Mouse (Mus musculus): ENCODE data around the gene Adgrf3. TPM values are rescaled to one million over a fixed set of nuclear protein-coding genes. Genes with fewer than 3 reads are reported as not detected.

Gene Adgrf3
- total and polyA plus RNA-seq, 3 experiments, result 1.0 to 2.3 (median 2.2) TPM

- TF ChIP-seq TBP (conservative IDR thresholded peaks at IDR 0.05; ENCODE audit: low read depth, low read length) (peak; percentile 80), CHD1 (IDR thresholded peaks at IDR 0.05; ENCODE audit: low read depth, low read length) (no peak), RCOR1 (conservative IDR thresholded peaks at IDR 0.05; ENCODE audit: low read depth, low read length) (no peak), ELF1 (IDR thresholded peaks at IDR 0.05; ENCODE audit: low read depth, low read length) (peak; percentile 72), USF1 (IDR thresholded peaks at IDR 0.05; ENCODE audit: low read depth, low read length) (no peak), HCFC1 (IDR thresholded peaks at IDR 0.05; ENCODE audit: low read depth, low read length) (peak; percentile 79)
These were observed 26.9 kb upstream of the Adgrf3 start, which contains the start of gene Selenoi (continued) for GRCm38 (mm10) chr5:30232271-30232971.

- H3K4me2 ChIP-seq (ENCODE audit: insufficient read depth, low read depth, poor library complexity, severe bottlenecking), result peak overlapping the region; percentile 73
- H3K4me1 ChIP-seq (ENCODE audit: control insufficient read depth in 1 of 2, insufficient read depth in 2 of 2), result peaks cover 7 to 31% of the 10 kb centered on the region in 2 experiments; a peak in 3 of 4 replicates
- dilution Hi-C loops (cut with MboI; ENCODE audit: extremely low pct_ligation_motif_present, extremely low pct_unique_long_range_greater_than_20kb, low sequenced_read_pairs) (no loop called here), in situ Hi-C loops (cut with MboI; ENCODE audit: low pct_ligation_motif_present, low pct_unique_long_range_greater_than_20kb, low sequenced_read_pairs) (no loop called here)
- H3K9ac ChIP-seq (ENCODE audit: insufficient read depth, low read depth), result peak overlapping the region; percentile 76
- peak overlapping the region; percentile 73 to 85 (median 77) for H3K4me3 ChIP-seq (replicated peaks in 1 of 3; ENCODE audit: low read depth in 2 of 3, low read length in 2 of 3, poor library complexity in 1 of 3)
- DNase-seq (ENCODE audit: extremely low read depth), result no peak
- H3K79me2 ChIP-seq (replicated peaks; ENCODE audit: control insufficient read depth, extremely low read depth, insufficient read depth, poor library complexity, severe bottlenecking), result peaks cover 39% of the 10 kb centered on the region
- peaks cover 4% of the 10 kb centered on the region for H3K9me3 ChIP-seq (replicated peaks; ENCODE audit: low read length)
- peaks cover 0 to 10% of the 10 kb centered on the region in 2 experiments for H3K36me3 ChIP-seq (replicated peaks in 1 of 2; ENCODE audit: control insufficient read depth in 1 of 2, insufficient read depth in 1 of 2, low read length in 1 of 2)
- H3K27me3 ChIP-seq (replicated peaks), result no peaks in the 10 kb centered on the region
- no peak overlapping the region for H3K27ac ChIP-seq (ENCODE audit: insufficient read depth, low read depth)
- TF ChIP-seq ETS1 (conservative IDR thresholded peaks at IDR 0.05; ENCODE audit: low read depth, low read length) (no peak), JUND (conservative IDR thresholded peaks at IDR 0.05; ENCODE audit: low read depth, low read length) (no peak), KAT2A (IDR thresholded peaks at IDR 0.05; ENCODE audit: insufficient replicate concordance, low read length) (no peak), PAX5 (IDR thresholded peaks at IDR 0.05; ENCODE audit: low read length) (no peak), TBP (conservative IDR thresholded peaks at IDR 0.05; ENCODE audit: low read depth, low read length) (no peak), MXI1 (IDR thresholded peaks at IDR 0.05; ENCODE audit: low read depth, low read length) (no peak), GABPA (IDR thresholded peaks at IDR 0.05; ENCODE audit: insufficient replicate concordance, low read depth, low read length) (no peak), MAX (IDR thresholded peaks at IDR 0.05; ENCODE audit: low read length) (no peak), JUN (IDR thresholded peaks at IDR 0.05; ENCODE audit: insufficient read depth, low read depth, low read length) (no peak), ZKSCAN1 (IDR thresholded peaks at IDR 0.05; ENCODE audit: borderline replicate concordance, low read depth, low read length) (no peak)
These were observed 26.4 kb upstream of the Adgrf3 start for GRCm38 (mm10) chr5:30231891-30232270.

GRCm38 (mm10) chr5:30230901-30231300 lies 25.4 kb upstream of the Adgrf3 start:
- H3K9ac ChIP-seq (ENCODE audit: insufficient read depth, low read depth), result no peak overlapping the region
- no peak overlapping the region for H3K4me2 ChIP-seq (ENCODE audit: insufficient read depth, low read depth, poor library complexity, severe bottlenecking)
- peaks cover 4% of the 10 kb centered on the region for H3K9me3 ChIP-seq (replicated peaks; ENCODE audit: low read length)
- H3K27ac ChIP-seq (ENCODE audit: insufficient read depth, low read depth), result no peak overlapping the region
- TF ChIP-seq MYC (IDR thresholded peaks at IDR 0.05; ENCODE audit: low read depth, low read length) (no peak), SMC3 (IDR thresholded peaks at IDR 0.05; ENCODE audit: low read depth, low read length) (peak; percentile 58), RAD21 (IDR thresholded peaks at IDR 0.05; ENCODE audit: low read depth, low read length) (peak; percentile 49), CTCF (conservative IDR thresholded peaks at IDR 0.05 in 1 of 2, IDR thresholded peaks at IDR 0.05 in 1 of 2; ENCODE audit: low read depth in 2 of 2, low read length in 2 of 2) (peak; percentile 23 to 72; a peak in 2 of 4 replicates)
- no peaks in the 10 kb centered on the region for H3K27me3 ChIP-seq (replicated peaks)
- in situ Hi-C loops (cut with MboI; ENCODE audit: low pct_ligation_motif_present, low pct_unique_long_range_greater_than_20kb, low sequenced_read_pairs), result no loop called here
- DNase-seq (ENCODE audit: extremely low read depth), result peak; percentile 61
- H3K36me3 ChIP-seq (replicated peaks in 1 of 2; ENCODE audit: control insufficient read depth in 1 of 2, insufficient read depth in 1 of 2, low read length in 1 of 2), result peaks cover 0 to 9% of the 10 kb centered on the region in 2 experiments
- dilution Hi-C loops (cut with MboI; ENCODE audit: extremely low pct_ligation_motif_present, extremely low pct_unique_long_range_greater_than_20kb, low sequenced_read_pairs), result no loop called here
- no peak overlapping the region for H3K4me3 ChIP-seq (replicated peaks in 1 of 3; ENCODE audit: low read depth in 2 of 3, low read length in 2 of 3, poor library complexity in 1 of 3)
- H3K4me1 ChIP-seq (ENCODE audit: control insufficient read depth in 1 of 2, insufficient read depth in 2 of 2), result peaks cover under 1 to 22% of the 10 kb centered on the region in 2 experiments; a peak in 2 of 4 replicates
- H3K79me2 ChIP-seq (replicated peaks; ENCODE audit: control insufficient read depth, extremely low read depth, insufficient read depth, poor library complexity, severe bottlenecking), result peaks cover 30% of the 10 kb centered on the region
